Mouse (Mus musculus): ENCODE measurements around the gene Fastkd5. TPM values are rescaled to one million over a fixed set of nuclear protein-coding genes. Genes with fewer than 3 reads are reported as not detected.

Fastkd5 gene
- 14.0 and 15.9 TPM in 2 replicates for polyA plus RNA-seq (2014; fragmentation: Nextera tagmentation; extraction: Ambion mirVana)

DNA sequence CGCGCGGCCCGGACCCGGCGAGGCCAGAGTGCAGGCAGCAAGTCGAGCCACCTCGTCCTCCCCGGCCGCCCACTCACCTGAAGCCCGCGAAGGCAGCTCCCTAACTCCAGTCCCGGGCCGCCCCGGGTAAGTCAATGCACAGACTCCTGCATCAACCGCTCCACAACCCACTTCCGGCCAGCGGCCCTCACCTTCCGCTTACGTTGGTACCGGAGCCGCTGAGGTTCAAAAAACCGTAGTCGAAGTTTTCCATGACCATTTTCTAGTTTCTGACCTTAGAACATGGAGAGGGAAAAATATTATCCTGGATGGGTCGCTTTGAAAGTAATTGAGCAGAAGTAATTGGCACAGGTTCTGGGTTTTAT is at the start of gene Fastkd5, which contains the start of gene Ubox5:
Fastkd5 (minus strand) TSS at position 189 of the 365 bp plus-strand sequence.
Ubox5 (minus strand) TSS at position 200 of the 365 bp plus-strand sequence.
- H3K27me3 ChIP-seq (replicated peaks; ENCODE audit: control insufficient read depth, insufficient read depth, low read length): peaks cover 7% of the 10 kb centered on the region; the same call in 1 of the 2 replicates
- H3K27ac ChIP-seq (ENCODE audit: low read depth, low read length): peak within 1 kb of the TSS; percentile 54
- H3K9ac ChIP-seq (ENCODE audit: low read length): peak within 1 kb of the TSS; percentile 93
- peak within 1 kb of the TSS; percentile 100 for H3K4me3 ChIP-seq (ENCODE audit: low read depth, low read length)
- under 1% methylated on average over 25 of the region's 25 CpGs for WGBS
- peak within 1 kb of the TSS; percentile 70 for H3K4me2 ChIP-seq (ENCODE audit: low read length)
- peak; percentile 91 for DNase-seq (ENCODE audit: low spot score)
- H3K4me1 ChIP-seq (ENCODE audit: control insufficient read depth, insufficient read depth, low read length): peaks cover 12% of the 10 kb centered on the region
- peak; percentile 89 for ATAC-seq
- no peaks in the 10 kb centered on the region for H3K9me3 ChIP-seq (replicated peaks; ENCODE audit: control insufficient read depth, low read length)
- H3K36me3 ChIP-seq (ENCODE audit: control insufficient read depth, insufficient read depth, low read length): peaks cover 16% of the 10 kb centered on the region

DNA sequence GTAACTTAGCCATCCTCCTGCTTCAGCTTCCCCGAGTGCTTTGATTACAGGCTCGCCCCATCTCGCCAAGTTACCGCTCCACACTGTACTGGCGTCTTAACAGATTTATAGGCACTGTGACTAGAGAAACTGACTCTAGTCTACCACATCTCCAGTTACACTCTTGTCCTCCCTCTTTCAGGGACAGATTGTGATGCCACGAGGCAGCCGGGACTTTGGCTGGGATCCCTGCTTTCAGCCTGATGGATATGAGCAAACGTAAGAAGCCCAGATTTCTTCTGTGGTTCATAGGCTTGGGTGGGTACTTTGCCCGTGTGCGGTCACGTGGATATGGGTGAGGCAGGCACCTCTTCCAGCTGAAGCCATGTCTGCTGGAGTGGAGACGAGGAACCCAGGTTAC is 49.3 kb upstream of the Fastkd5 start:
- no peaks in the 10 kb centered on the region for H3K4me1 ChIP-seq (ENCODE audit: control insufficient read depth, insufficient read depth, low read length)
- no peak overlapping the region for H3K27ac ChIP-seq (ENCODE audit: low read depth, low read length)
- no peaks in the 10 kb centered on the region for H3K27me3 ChIP-seq (replicated peaks; ENCODE audit: control insufficient read depth, insufficient read depth, low read length)
- no peaks in the 10 kb centered on the region for H3K9me3 ChIP-seq (replicated peaks; ENCODE audit: control insufficient read depth, low read length)
- DNase-seq (ENCODE audit: low spot score) (no peak), ATAC-seq (no peak)
- no peak overlapping the region for H3K4me3 ChIP-seq (ENCODE audit: low read depth, low read length)
- H3K9ac ChIP-seq (ENCODE audit: low read length): no peak overlapping the region
- no peak overlapping the region for H3K4me2 ChIP-seq (ENCODE audit: low read length)
- H3K36me3 ChIP-seq (ENCODE audit: control insufficient read depth, insufficient read depth, low read length): peaks cover 97% of the 10 kb centered on the region
- 94% methylated on average over 12 of the region's 12 CpGs for WGBS

DNA sequence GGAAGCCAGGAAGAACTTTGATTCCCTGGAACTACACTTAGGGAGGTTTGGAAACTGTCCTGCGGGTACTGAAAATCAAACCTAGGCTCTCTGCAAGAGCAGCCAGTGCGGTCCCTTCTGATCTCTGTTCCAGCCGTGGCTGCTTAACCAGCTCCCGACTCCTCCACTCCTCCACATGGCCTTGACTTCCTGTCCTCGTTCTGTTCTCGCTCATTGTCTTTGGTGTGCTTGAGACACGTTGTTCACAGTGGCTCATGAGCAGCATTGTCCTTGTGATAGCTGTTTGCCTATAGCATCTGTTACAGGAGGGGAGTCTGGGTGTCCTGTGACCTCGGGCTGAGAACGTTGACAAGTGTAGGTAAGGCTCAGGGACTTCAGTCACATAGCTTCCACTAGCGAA is 47.4 kb upstream of the Fastkd5 start:
- WGBS: 89% methylated on average over 10 of the region's 10 CpGs
- H3K4me3 ChIP-seq (ENCODE audit: low read depth, low read length): no peak overlapping the region
- no peak for ATAC-seq
- DNase-seq (ENCODE audit: low spot score): no peak
- no peaks in the 10 kb centered on the region for H3K4me1 ChIP-seq (ENCODE audit: control insufficient read depth, insufficient read depth, low read length)
- H3K36me3 ChIP-seq (ENCODE audit: control insufficient read depth, insufficient read depth, low read length): peaks cover 99% of the 10 kb centered on the region
- H3K27ac ChIP-seq (ENCODE audit: low read depth, low read length): no peak overlapping the region
- no peaks in the 10 kb centered on the region for H3K9me3 ChIP-seq (replicated peaks; ENCODE audit: control insufficient read depth, low read length)
- no peak overlapping the region for H3K4me2 ChIP-seq (ENCODE audit: low read length)
- no peaks in the 10 kb centered on the region for H3K27me3 ChIP-seq (replicated peaks; ENCODE audit: control insufficient read depth, insufficient read depth, low read length)
- no peak overlapping the region for H3K9ac ChIP-seq (ENCODE audit: low read length)

DNA sequence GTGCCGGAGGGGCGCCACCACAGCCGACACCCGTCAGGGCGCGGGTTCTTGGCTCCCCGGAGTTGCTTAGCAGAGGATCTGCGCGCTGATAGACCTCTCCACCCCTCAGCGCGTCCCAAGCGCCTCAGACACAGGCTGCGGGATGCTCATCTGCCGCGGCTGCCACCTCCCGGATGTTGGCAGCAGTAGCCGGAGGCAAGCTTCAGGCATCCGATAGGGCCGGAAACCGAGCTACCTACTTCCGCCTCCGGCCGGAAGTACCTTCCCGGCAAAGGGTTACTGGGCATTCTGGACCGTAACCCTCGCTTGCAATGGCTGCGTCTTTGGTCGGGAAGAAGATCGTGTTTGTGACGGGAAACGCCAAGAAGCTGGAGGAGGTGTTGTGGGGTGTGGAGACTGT is 37.7 kb upstream of the Fastkd5 start, which contains the start of gene Itpa:
Itpa (plus strand) TSS at position 52 of the 400 bp plus-strand sequence.
- Histone ChIP-seq H3K9ac (ENCODE audit: low read length) (peak within 1 kb of the TSS; percentile 74), H3K4me2 (ENCODE audit: low read length) (peak within 1 kb of the TSS; percentile 75), H3K4me1 (ENCODE audit: control insufficient read depth, insufficient read depth, low read length) (peaks cover 16% of the 10 kb centered on the region), H3K9me3 (replicated peaks; ENCODE audit: control insufficient read depth, low read length) (no peaks in the 10 kb centered on the region), H3K36me3 (ENCODE audit: control insufficient read depth, insufficient read depth, low read length) (peaks cover 14% of the 10 kb centered on the region), H3K27ac (ENCODE audit: low read depth, low read length) (peak within 1 kb of the TSS; percentile 90), H3K4me3 (ENCODE audit: low read depth, low read length) (peak within 1 kb of the TSS; percentile 69), H3K27me3 (replicated peaks; ENCODE audit: control insufficient read depth, insufficient read depth, low read length) (no peaks in the 10 kb centered on the region)
- under 1% methylated on average over 31 of the region's 31 CpGs for WGBS
- ATAC-seq (peak; percentile 68), DNase-seq (ENCODE audit: low spot score) (peak; percentile 96)

DNA sequence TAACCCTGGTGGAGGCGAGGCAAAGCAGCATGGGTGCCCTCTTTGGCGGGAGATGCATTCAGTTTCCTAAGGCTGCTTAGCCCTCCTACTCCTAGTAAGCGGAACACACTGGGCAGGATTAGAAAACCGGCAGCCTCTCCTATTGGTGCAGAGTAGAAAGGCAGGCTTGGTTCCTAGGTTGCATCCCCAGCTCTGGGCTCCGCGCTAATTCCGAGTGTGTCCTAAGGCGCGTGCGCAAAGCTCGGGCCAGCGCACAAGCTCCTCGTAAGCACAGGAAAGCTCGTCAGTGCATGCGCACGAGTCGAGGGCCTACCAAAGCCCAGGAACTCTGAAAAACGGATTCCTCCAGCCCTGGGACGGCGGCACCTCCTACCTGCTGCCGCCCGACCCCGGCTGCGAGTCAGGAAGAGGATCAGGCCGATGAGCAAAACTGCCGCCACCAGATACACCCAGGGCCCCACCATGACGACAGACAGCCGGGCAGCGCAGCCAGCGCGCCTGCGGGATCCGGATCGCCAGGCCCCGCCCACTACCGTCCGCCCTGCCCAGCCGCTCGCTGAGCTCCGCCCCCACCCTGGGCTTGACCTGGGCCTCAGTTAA is 34.4 kb upstream of the Fastkd5 start, which contains the start of gene Ddrgk1:
Ddrgk1 (minus strand) TSS at position 558 of the 600 bp plus-strand sequence.
- peak within 1 kb of the TSS; percentile 61 for H3K4me2 ChIP-seq (ENCODE audit: low read length)
- peak within 1 kb of the TSS; percentile 47 for H3K4me3 ChIP-seq (ENCODE audit: low read depth, low read length)
- 0% methylated on average over 40 of the region's 40 CpGs for WGBS
- no peaks in the 10 kb centered on the region for H3K27me3 ChIP-seq (replicated peaks; ENCODE audit: control insufficient read depth, insufficient read depth, low read length)
- DNase-seq (ENCODE audit: low spot score) (peak; percentile 98), ATAC-seq (peak; percentile 97)
- H3K36me3 ChIP-seq (ENCODE audit: control insufficient read depth, insufficient read depth, low read length): peaks cover 27% of the 10 kb centered on the region
- no peaks in the 10 kb centered on the region for H3K9me3 ChIP-seq (replicated peaks; ENCODE audit: control insufficient read depth, low read length)
- peak within 1 kb of the TSS; percentile 75 for H3K9ac ChIP-seq (ENCODE audit: low read length)
- peak within 1 kb of the TSS; percentile 97 for H3K27ac ChIP-seq (ENCODE audit: low read depth, low read length)
- peaks cover 16% of the 10 kb centered on the region for H3K4me1 ChIP-seq (ENCODE audit: control insufficient read depth, insufficient read depth, low read length)

DNA sequence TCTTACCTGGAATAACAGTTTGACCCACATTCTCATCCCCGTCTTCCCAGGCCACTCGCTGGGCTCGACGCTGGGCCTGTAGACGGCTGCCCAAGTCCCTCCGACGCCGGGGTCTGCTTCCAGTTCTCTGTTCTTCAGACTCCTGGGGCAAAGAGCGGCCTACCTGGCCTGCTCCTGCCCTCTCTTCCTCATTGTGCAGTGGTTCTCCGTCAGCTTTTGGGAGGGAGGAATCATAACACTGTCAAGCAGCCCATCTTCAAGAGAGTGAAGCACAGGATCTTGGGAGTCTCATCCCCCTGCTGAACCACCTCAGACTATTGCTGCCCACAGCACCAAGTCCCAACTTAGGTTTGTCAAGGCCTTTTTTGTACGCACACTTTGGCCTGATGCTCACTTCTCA is 33.5 kb upstream of the Fastkd5 start:
- Histone ChIP-seq H3K9ac (ENCODE audit: low read length) (peak overlapping the region; percentile 75), H3K4me3 (ENCODE audit: low read depth, low read length) (peak overlapping the region; percentile 47), H3K4me1 (ENCODE audit: control insufficient read depth, insufficient read depth, low read length) (peaks cover 13% of the 10 kb centered on the region), H3K27me3 (replicated peaks; ENCODE audit: control insufficient read depth, insufficient read depth, low read length) (no peaks in the 10 kb centered on the region), H3K9me3 (replicated peaks; ENCODE audit: control insufficient read depth, low read length) (no peaks in the 10 kb centered on the region), H3K4me2 (ENCODE audit: low read length) (peak overlapping the region; percentile 61), H3K27ac (ENCODE audit: low read depth, low read length) (peak overlapping the region; percentile 97), H3K36me3 (ENCODE audit: control insufficient read depth, insufficient read depth, low read length) (peaks cover 36% of the 10 kb centered on the region)
- ATAC-seq (no peak), DNase-seq (ENCODE audit: low spot score) (no peak)
- WGBS: 93% methylated on average over 11 of the region's 11 CpGs

DNA sequence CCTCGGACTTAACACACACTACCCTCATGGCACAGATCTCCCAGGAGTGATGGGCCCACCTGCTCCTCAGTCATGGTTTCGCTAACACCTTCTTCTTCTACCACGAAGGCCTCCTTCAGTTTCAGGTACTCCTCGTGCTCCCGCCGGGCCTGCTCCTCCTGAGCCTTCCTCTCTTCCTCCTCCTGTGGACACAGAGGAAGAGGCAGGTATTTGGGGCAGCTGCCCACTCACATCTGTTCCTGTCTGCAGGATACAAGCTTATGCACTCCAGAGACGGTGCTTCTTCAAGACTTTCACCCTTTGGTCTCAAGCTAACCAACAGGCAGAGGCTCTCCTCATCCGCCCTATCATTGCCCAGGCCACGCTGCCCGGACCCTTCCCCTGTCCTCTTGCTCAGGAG is 28.7 kb upstream of the Fastkd5 start:
- Histone ChIP-seq H3K36me3 (ENCODE audit: control insufficient read depth, insufficient read depth, low read length) (peaks cover 84% of the 10 kb centered on the region), H3K27me3 (replicated peaks; ENCODE audit: control insufficient read depth, insufficient read depth, low read length) (no peaks in the 10 kb centered on the region), H3K27ac (ENCODE audit: low read depth, low read length) (no peak overlapping the region), H3K4me3 (ENCODE audit: low read depth, low read length) (no peak overlapping the region), H3K9ac (ENCODE audit: low read length) (no peak overlapping the region), H3K4me1 (ENCODE audit: control insufficient read depth, insufficient read depth, low read length) (peaks cover 9% of the 10 kb centered on the region), H3K9me3 (replicated peaks; ENCODE audit: control insufficient read depth, low read length) (no peaks in the 10 kb centered on the region), H3K4me2 (ENCODE audit: low read length) (no peak overlapping the region)
- WGBS: 97% methylated on average over 10 of the region's 10 CpGs
- DNase-seq (ENCODE audit: low spot score): no peak
- no peak for ATAC-seq

DNA sequence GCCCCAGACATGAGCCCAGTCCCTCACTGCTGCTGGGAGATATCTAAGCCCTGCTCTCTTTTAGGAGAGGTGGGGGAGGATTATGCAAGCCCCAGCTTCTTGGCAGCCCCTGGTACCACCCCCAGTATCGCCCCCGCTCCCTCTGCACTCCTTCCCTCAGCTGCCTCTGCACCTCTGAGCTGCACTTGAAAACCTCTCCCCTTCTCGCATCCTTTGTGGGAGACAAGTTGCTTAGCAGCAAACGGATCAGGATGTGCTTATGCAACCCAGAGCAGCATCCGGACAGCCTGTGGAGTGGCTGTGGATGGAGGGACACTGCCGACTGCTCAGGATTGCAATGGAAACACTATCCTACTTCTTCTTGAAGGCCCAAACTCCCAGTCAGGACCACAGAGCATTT is 27.7 kb upstream of the Fastkd5 start:
- DNase-seq (ENCODE audit: low spot score): no peak
- 88% methylated on average over 6 of the region's 6 CpGs for WGBS
- Histone ChIP-seq H3K27me3 (replicated peaks; ENCODE audit: control insufficient read depth, insufficient read depth, low read length) (no peaks in the 10 kb centered on the region), H3K4me1 (ENCODE audit: control insufficient read depth, insufficient read depth, low read length) (no peaks in the 10 kb centered on the region; the same call in 1 of the 2 replicates), H3K4me2 (ENCODE audit: low read length) (no peak overlapping the region), H3K9me3 (replicated peaks; ENCODE audit: control insufficient read depth, low read length) (no peaks in the 10 kb centered on the region), H3K36me3 (ENCODE audit: control insufficient read depth, insufficient read depth, low read length) (peaks cover 89% of the 10 kb centered on the region), H3K4me3 (ENCODE audit: low read depth, low read length) (no peak overlapping the region), H3K9ac (ENCODE audit: low read length) (no peak overlapping the region), H3K27ac (ENCODE audit: low read depth, low read length) (no peak overlapping the region)
- no peak for ATAC-seq

DNA sequence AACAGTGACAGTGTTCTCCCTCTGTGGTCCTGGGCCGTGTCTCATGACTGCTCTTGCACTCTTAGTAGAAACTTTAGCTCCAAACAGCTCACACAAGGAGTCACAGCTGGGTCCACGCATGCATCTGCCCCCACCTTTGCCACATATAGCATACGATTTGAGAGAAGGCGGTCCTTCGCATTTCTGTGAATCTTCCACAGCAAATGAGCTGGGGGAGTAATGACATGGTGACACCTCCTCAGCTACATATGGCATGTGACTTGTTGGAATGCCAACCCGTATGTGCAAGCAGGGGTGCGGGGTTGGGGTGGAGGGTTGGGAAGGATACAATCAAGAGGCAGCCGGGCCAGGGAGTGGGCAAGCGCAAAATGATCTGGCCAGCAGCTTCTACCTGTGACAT is 26.7 kb upstream of the Fastkd5 start:
- H3K9ac ChIP-seq (ENCODE audit: low read length): no peak overlapping the region

More for the DNA sequence above, 26.7 kb upstream of the Fastkd5 start:
- ATAC-seq (no peak), DNase-seq (ENCODE audit: low spot score) (no peak)
- Histone ChIP-seq H3K4me3 (ENCODE audit: low read depth, low read length) (no peak overlapping the region), H3K27ac (ENCODE audit: low read depth, low read length) (no peak overlapping the region), H3K4me1 (ENCODE audit: control insufficient read depth, insufficient read depth, low read length) (no peaks in the 10 kb centered on the region), H3K27me3 (replicated peaks; ENCODE audit: control insufficient read depth, insufficient read depth, low read length) (no peaks in the 10 kb centered on the region), H3K9me3 (replicated peaks; ENCODE audit: control insufficient read depth, low read length) (no peaks in the 10 kb centered on the region), H3K36me3 (ENCODE audit: control insufficient read depth, insufficient read depth, low read length) (peaks cover 86% of the 10 kb centered on the region), H3K4me2 (ENCODE audit: low read length) (no peak overlapping the region)
- WGBS: 96% methylated on average over 9 of the region's 9 CpGs
